Mouse (Mus musculus) E14TG2a.4 (cell line): ENCODE measurements around the gene Triobp.

Experiments
- CTCF ChIP-seq: conservative IDR thresholded peaks from 2 replicates; pipeline ENCODE4 v1.5.1; 2014; ENCODE audit warnings: low read length
- POU5F1 ChIP-seq: IDR thresholded peaks from 2 replicates; pipeline ENCODE4 v1.6.1; 2014; ENCODE audit warnings: low read length, borderline replicate concordance

DNA sequence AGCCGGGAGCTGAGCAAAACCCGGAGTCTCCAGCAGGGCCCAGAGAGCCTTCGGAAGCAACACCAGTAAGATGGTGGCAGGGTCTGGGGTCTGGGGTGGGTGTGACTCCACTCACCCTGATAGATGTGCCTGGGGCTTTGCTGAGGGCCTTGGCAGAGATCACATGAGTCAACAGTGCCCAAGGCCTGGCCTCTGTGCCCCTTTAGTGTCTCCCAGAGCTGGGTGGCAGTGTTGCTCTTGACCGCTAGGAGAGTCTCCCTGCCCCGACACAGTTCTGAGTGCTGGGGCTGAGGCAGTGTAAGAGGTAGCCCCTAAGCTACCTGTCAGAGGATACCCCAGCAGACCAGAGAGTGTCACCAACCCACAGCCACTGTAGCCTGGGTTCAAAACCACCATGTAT lies 54.0 kb downstream of the Triobp start:
- TF ChIP-seq CTCF, result no peak
- no peak for TF ChIP-seq POU5F1
